Mouse (Mus musculus) adrenal gland, adult 18-20 months (tissue): ENCODE results near the gene Six3. TPM values are rescaled to one million over a fixed set of nuclear protein-coding genes. Genes with fewer than 3 reads are reported as not detected.

Experiments
- total RNA-seq, 2 experiments: library from RNA; stranded (reverse); gene quantifications; 1 replicate in 1 of 2; 2 replicates in 1 of 2; pipeline ENCODE4 v1.2.3; 2021

Six3 gene
- total RNA-seq, 2 experiments from 2014 or later, result not detected

Other genes starting within 250 kb of the Six3 start
- gene Six2, start 74.7 kb downstream of the Six3 start, total RNA-seq, result not detected